Mouse (Mus musculus) intestine, embryonic 16.5 days (tissue): Measurements from ENCODE around the gene Smcp. TPM values are rescaled to one million over a fixed set of nuclear protein-coding genes. Genes with fewer than 3 reads are reported as not detected.

Source experiments
- ATAC-seq: fragments of 200-750 bp; cut with Nextera tagmentation; 2 replicates; pipeline ENCODE4 v1.8.0; 2017; ENCODE audit warnings: moderate TSS enrichment, moderate library complexity
- H3K27ac ChIP-seq: fragments of 300-500 bp; sonication (generic); 2 replicates; pipeline ENCODE4 v1.5.1; 2014; ENCODE audit warnings: mild to moderate bottlenecking, low read length
- H3K27me3 ChIP-seq: fragments of 300-500 bp; sonication (generic); replicated peaks from 2 replicates; pipeline ENCODE4 v1.6.1; 2014; ENCODE audit warnings: low read length, control low read depth, mixed read lengths; ENCODE audit not compliant: control insufficient read depth, insufficient read depth
- H3K36me3 ChIP-seq: fragments of 300-500 bp; sonication (generic); 2 replicates; pipeline ENCODE4 v1.6.1; 2014; ENCODE audit warnings: low read length, control low read depth; ENCODE audit not compliant: control insufficient read depth, insufficient read depth
- H3K4me1 ChIP-seq: fragments of 300-500 bp; sonication (generic); 2 replicates; pipeline ENCODE4 v1.6.1; 2014; ENCODE audit warnings: low read length, control low read depth, mixed read lengths; ENCODE audit not compliant: control insufficient read depth, insufficient read depth
- H3K4me2 ChIP-seq: fragments of 300-500 bp; sonication (generic); 2 replicates; pipeline ENCODE4 v1.6.1; 2014; ENCODE audit warnings: low read depth, low read length, control low read depth
- H3K4me3 ChIP-seq: fragments of 300-500 bp; sonication (generic); 2 replicates; pipeline ENCODE4 v1.5.1; 2014; ENCODE audit warnings: mild to moderate bottlenecking, low read length
- H3K9ac ChIP-seq: fragments of 300-500 bp; sonication (generic); 2 replicates; pipeline ENCODE4 v1.6.1; 2014; ENCODE audit warnings: low read depth, low read length
- H3K9me3 ChIP-seq: fragments of 300-500 bp; sonication (generic); 2 replicates; pipeline ENCODE4 v1.6.1; 2016; ENCODE audit warnings: low read length, control low read depth; ENCODE audit not compliant: control insufficient read depth
- WGBS: fragments of 180-500 bp; shearing (Covaris S2); extraction: QIAGEN DNeasy Blood & Tissue Kit; methylation state at CpG from one replicate; pipeline ENCODE4 v1.1.7; 2014; 5-methylcytosine and 5-hydroxymethylcytosine counted together
- polyA plus RNA-seq: library from polyadenylated mRNA; unstranded; fragments of >200 nt; fragmentation: Nextera tagmentation; extraction: Ambion mirVana; gene quantifications from 2 replicates; pipeline ENCODE4 v1.2.1, GENCODE M21; 2015

The Smcp gene
- 10.9 and 18.8 TPM in 2 replicates for polyA plus RNA-seq

DNA sequence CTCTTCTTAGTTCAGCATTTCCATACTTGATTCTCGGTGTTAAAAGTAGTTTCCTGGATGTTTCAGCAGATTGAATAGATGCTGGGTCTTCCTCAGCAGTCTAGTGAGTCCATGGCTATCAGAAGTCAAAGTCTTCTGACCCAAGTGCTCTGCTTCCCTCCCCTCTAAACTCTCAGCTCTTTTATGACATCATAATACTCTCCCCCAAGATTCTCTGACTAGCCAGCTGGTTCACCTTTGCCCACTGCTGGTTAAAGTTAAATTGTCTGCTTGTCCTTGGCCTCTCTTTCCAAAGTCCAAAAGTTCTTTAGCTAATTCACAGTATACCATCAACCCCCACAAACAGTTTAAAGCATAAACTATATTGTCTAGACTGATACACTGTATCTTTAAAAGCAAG, at the start of gene Smcp:
Gene Smcp, minus strand, starts transcription at position 140 of the 400 bp plus-strand sequence.
- peak; percentile 84 for ATAC-seq
- 75% methylated on average over 1 of the region's 1 CpGs for WGBS
- no peaks in the 10 kb centered on the region for H3K4me1 ChIP-seq

DNA sequence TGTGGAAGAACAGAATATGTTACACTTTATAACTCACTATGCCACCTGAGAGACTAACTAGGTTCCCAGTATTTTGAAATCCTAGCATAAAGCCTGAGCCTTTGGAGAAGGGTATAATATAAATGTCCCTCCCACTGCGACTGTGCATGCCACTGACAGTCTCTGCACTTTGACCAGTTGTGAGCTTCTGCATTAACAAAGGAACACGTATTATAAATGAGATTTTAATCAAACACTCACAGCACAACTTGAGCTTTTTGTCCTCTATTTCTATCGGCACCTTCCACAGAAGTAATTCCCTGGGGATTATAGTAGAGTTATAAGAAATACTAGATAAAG, 49.8 kb upstream of the Smcp start:
- no peak overlapping the region for H3K4me3 ChIP-seq
- H3K4me1 ChIP-seq = no peaks in the 10 kb centered on the region
- 0 out of 2 replicates have a peak overlapping the region, but pooled peaks have one; percentile 23 for H3K27ac ChIP-seq
- H3K4me2 ChIP-seq = no peak overlapping the region
- WGBS = 62% methylated on average over 3 of the region's 3 CpGs
- H3K9me3 ChIP-seq = no peaks in the 10 kb centered on the region
- no peak overlapping the region for H3K9ac ChIP-seq
- H3K27me3 ChIP-seq = no peaks in the 10 kb centered on the region
- no peaks in the 10 kb centered on the region for H3K36me3 ChIP-seq
- ATAC-seq = peak; percentile 89

More for the DNA sequence above, at the start of gene Smcp:
- Histone ChIP-seq H3K9ac (no peak within 1 kb of the TSS), H3K4me2 (no peak within 1 kb of the TSS), H3K27ac (no peak within 1 kb of the TSS), H3K9me3 (no peaks in the 10 kb centered on the region), H3K4me3 (no peak within 1 kb of the TSS), H3K27me3 (no peaks in the 10 kb centered on the region), H3K36me3 (no peaks in the 10 kb centered on the region)

DNA sequence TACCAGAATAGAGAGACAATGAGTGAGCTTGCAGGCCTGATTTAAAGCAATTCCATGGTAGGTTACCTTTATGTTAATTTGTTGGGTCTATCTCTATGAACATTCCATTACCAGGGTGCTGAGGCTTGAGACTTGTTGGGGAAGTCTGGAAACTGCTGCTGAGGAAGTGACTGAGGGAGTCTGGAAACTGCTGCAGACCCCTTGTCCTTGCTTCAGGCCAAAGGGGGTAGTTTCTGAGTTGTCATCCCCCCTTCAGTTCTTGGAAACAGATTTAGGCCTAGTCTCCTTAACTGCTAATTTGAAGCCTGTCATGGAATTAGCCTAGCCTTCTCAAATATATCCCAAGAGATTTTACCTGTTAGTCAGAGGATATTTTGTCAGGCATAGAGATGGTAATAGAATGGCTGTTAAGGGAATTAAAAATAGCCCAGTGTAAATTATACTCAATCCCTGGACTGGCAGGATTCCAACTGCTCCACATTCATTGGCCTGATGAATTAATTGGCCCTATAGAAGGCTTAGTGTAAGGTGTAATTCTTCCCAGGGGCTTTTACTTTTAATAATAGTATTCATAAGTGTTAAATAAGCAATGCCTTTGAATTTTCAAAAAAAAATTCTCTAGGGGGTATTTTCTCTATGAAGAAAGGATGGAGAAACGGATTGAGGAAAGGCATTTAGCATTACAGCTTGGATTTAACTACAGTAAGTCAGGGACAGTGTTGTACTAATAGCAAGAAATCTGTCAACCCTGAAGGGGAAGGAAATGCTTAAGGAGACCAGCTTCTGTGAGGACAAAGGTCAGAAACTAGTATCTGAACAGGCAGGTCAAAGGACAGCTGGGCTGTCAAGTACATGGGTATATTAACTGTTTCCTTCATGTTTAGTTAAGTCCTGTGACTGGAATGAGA, 49.2 kb upstream of the Smcp start:
- no peak overlapping the region for H3K4me3 ChIP-seq
- no peaks in the 10 kb centered on the region for H3K9me3 ChIP-seq
- WGBS = 58% methylated on average over 1 of the region's 1 CpGs
- H3K9ac ChIP-seq = no peak overlapping the region
- H3K27ac ChIP-seq = peak overlapping the region; percentile 23; the same call in 1 of the 2 replicates
- no peaks in the 10 kb centered on the region for H3K27me3 ChIP-seq
- no peaks in the 10 kb centered on the region for H3K4me1 ChIP-seq
- ATAC-seq = peak; percentile 96
- no peaks in the 10 kb centered on the region for H3K36me3 ChIP-seq
- H3K4me2 ChIP-seq = no peak overlapping the region

DNA sequence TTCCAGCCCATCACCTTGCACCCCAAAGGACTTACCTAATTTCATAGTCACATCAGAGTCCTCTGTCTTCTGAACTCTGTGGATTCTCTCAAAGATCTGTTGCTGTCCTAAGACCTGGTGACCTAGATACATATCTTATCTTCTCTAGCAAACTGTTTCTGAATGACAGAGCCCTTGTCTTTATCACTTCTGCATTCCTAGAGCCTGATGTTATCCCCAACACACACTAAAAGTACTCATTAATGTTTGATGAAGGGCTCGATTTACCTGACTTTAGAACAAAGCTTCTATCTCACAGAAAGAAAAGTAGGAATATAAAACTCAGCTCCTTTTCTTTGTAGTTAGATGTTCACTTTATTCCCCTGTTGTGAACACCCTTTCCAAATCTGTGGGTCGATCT, 32.8 kb upstream of the Smcp start, which contains the start of gene Lce6a:
Gene Lce6a, minus strand, starts transcription at position 101 of the 400 bp plus-strand sequence.
- Histone ChIP-seq H3K4me3 (no peak within 1 kb of the TSS), H3K4me2 (no peak within 1 kb of the TSS), H3K9ac (no peak within 1 kb of the TSS), H3K27me3 (no peaks in the 10 kb centered on the region), H3K9me3 (no peaks in the 10 kb centered on the region), H3K36me3 (no peaks in the 10 kb centered on the region), H3K27ac (no peak within 1 kb of the TSS), H3K4me1 (no peaks in the 10 kb centered on the region)
- ATAC-seq = no peak
- WGBS = 68% methylated on average over 2 of the region's 2 CpGs

GRCm38 (mm10) chr3:92609804-92610203, 21.0 kb upstream of the Smcp start:
- 45% methylated on average over 1 of the region's 1 CpGs for WGBS

DNA sequence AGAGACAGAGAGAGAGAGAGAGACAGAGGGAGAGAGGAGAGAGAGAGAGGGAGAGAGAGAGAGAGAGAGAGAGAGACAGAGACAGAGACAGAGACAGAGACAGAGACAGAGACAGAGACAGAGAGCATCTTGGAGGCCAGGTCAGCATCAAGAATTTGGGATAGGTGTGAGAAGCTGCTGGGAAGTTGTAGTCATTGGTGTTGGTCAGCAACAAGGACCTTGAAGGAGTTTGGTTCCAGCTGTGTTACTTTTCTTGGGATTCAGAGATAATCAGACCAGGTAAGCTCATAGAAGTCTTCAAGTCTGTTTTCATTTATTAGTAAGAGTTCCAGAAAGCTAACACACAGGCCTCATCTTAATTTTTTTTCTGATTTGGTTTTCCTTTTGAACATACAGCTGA, 18.6 kb upstream of the Smcp start, which contains the start of gene 2210017I01Rik:
Gene 2210017I01Rik, minus strand, starts transcription at position 101 of the 400 bp plus-strand sequence.
- H3K27ac ChIP-seq = no peak within 1 kb of the TSS
- no peaks in the 10 kb centered on the region for H3K9me3 ChIP-seq
- H3K4me3 ChIP-seq = no peak within 1 kb of the TSS
- no peak for ATAC-seq
- no peaks in the 10 kb centered on the region for H3K36me3 ChIP-seq
- no peaks in the 10 kb centered on the region for H3K27me3 ChIP-seq
- H3K4me1 ChIP-seq = no peaks in the 10 kb centered on the region
- H3K9ac ChIP-seq = no peak within 1 kb of the TSS
- H3K4me2 ChIP-seq = no peak within 1 kb of the TSS

More at GRCm38 (mm10) chr3:92609804-92610203, 21.0 kb upstream of the Smcp start:
- ATAC-seq = no peak
- Histone ChIP-seq H3K27ac (no peak overlapping the region), H3K9me3 (no peaks in the 10 kb centered on the region), H3K27me3 (no peaks in the 10 kb centered on the region), H3K9ac (no peak overlapping the region), H3K4me2 (no peak overlapping the region), H3K4me1 (no peaks in the 10 kb centered on the region), H3K36me3 (no peaks in the 10 kb centered on the region), H3K4me3 (no peak overlapping the region)

- H3K27ac ChIP-seq = no peak overlapping the region
- WGBS = 57% methylated on average over 1 of the region's 1 CpGs
- H3K4me2 ChIP-seq = no peak overlapping the region
- H3K4me1 ChIP-seq = no peaks in the 10 kb centered on the region
- H3K36me3 ChIP-seq = no peaks in the 10 kb centered on the region
- ATAC-seq = no peak
- no peaks in the 10 kb centered on the region for H3K27me3 ChIP-seq
- no peaks in the 10 kb centered on the region for H3K9me3 ChIP-seq
- no peak overlapping the region for H3K4me3 ChIP-seq
- H3K9ac ChIP-seq = no peak overlapping the region
These were observed 13.4 kb upstream of the Smcp start for GRCm38 (mm10) chr3:92602169-92602568.

DNA sequence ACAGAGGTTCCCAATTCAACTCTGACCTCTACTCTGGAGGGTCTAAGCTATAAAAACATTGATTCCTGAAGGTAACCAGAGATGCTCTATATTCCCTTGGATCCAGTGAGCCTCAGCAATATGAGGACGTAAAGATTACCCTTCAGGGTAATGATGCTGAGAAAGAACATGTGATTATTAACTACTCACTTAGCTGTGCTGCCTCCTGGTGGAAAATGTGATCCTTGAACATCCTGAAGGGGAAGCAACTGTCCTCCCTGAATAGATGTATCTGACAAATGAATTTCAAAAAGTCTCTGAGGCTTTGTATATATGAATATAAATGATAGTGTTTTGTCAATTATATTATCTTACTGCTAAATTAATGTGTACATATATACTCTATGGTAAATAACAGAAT, 11.7 kb upstream of the Smcp start:
- Histone ChIP-seq H3K4me2 (no peak overlapping the region), H3K9me3 (no peaks in the 10 kb centered on the region), H3K4me1 (no peaks in the 10 kb centered on the region), H3K27me3 (no peaks in the 10 kb centered on the region), H3K36me3 (no peaks in the 10 kb centered on the region), H3K4me3 (no peak overlapping the region), H3K9ac (no peak overlapping the region), H3K27ac (no peak overlapping the region)
- no peak for ATAC-seq
- 49% methylated on average over 1 of the region's 1 CpGs for WGBS

- no peak for ATAC-seq
- Histone ChIP-seq H3K36me3 (no peaks in the 10 kb centered on the region), H3K9me3 (no peaks in the 10 kb centered on the region), H3K27me3 (no peaks in the 10 kb centered on the region), H3K27ac (no peak overlapping the region), H3K4me3 (no peak overlapping the region), H3K4me2 (no peak overlapping the region), H3K4me1 (no peaks in the 10 kb centered on the region), H3K9ac (no peak overlapping the region)
These were observed 11.2 kb upstream of the Smcp start for GRCm38 (mm10) chr3:92599973-92600372.
